Comparison of ENCODE assay signal across 18 mouse cellular contexts in genomic region chr8:120698426-120698825, GRCm38 (mm10). TPM values are rescaled to one million over a fixed set of nuclear protein-coding genes. Genes with fewer than 3 reads are reported as not detected.
A peak's percentile ranks its signal among the peaks of the same experiment; 100 is the strongest.
DNase-seq lines count a peak whose midpoint lies in the region; ATAC-seq and TF ChIP-seq lines count a peak whose summit lies in the region.
"Had no signal": no experiment of that assay in that cellular context is flagged by ENCODE, and none has a peak within 500 bp of the region (broad histone marks: within the 10 kb centered on the region; RNA-seq: fewer than 3 reads in every experiment).

No protein-coding gene starts in this region.

- H3K4me3 ChIP-seq in heart, embryonic 15.5 days: no peak overlapping the region
- H3K4me3 ChIP-seq in kidney, postnatal 0 days (replicated peaks; ENCODE audit: low read depth, low read length): no peak overlapping the region
- no peak overlapping the region for H3K4me3 ChIP-seq in intestine, embryonic 15.5 days (replicated peaks)
- H3K4me3 ChIP-seq: erythroblast, embryonic 14.5 days; megakaryocyte, embryonic 14.5 days had no signal

- intact Hi-C loops in heart, postnatal 14 days (cut with DNase I): loop anchor here (5.0 kb wide), 1 partner anchor 39 kb away; the partner anchor contains the start of gene Irf8

- peaks cover 38% of the 10 kb centered on the region for H3K4me1 ChIP-seq in heart, embryonic 15.5 days (replicated peaks)
- H3K4me1 ChIP-seq in kidney, postnatal 0 days (replicated peaks; ENCODE audit: insufficient read depth, low read length): peaks cover 13% of the 10 kb centered on the region; the same call in 1 of the 2 replicates
- H3K4me1 ChIP-seq in intestine, embryonic 15.5 days (replicated peaks): peaks cover 41% of the 10 kb centered on the region

- no peaks in the 10 kb centered on the region for H3K36me3 ChIP-seq in heart, embryonic 15.5 days
- H3K36me3 ChIP-seq in kidney, postnatal 0 days (ENCODE audit: insufficient read depth, low read length): no peaks in the 10 kb centered on the region
- H3K36me3 ChIP-seq in intestine, embryonic 15.5 days: no peaks in the 10 kb centered on the region

- no peak overlapping the region for H3K4me2 ChIP-seq in heart, embryonic 15.5 days
- no peak overlapping the region for H3K4me2 ChIP-seq in kidney, postnatal 0 days (ENCODE audit: low read length)
- no peak overlapping the region for H3K4me2 ChIP-seq in intestine, embryonic 15.5 days (replicated peaks)
- H3K4me2 ChIP-seq: liver, embryonic 11.5 days had no signal

- H3K9me3 ChIP-seq in heart, embryonic 15.5 days (replicated peaks): no peaks in the 10 kb centered on the region
- no peaks in the 10 kb centered on the region for H3K9me3 ChIP-seq in kidney, postnatal 0 days (replicated peaks; ENCODE audit: low read length)
- no peaks in the 10 kb centered on the region for H3K9me3 ChIP-seq in intestine, embryonic 15.5 days

- ATAC-seq in heart, embryonic 15.5 days (replicated peaks; ENCODE audit: insufficient number of reproducible peaks, insufficient read depth, low FRiP score, low read depth): no peak
- ATAC-seq in kidney, postnatal 0 days (replicated peaks; ENCODE audit: low FRiP score, low read depth): no peak
- ATAC-seq in intestine, embryonic 15.5 days: no peak
- ATAC-seq: forebrain, embryonic 14.5 days; hindbrain, embryonic 16.5 days had no signal

- H3K27me3 ChIP-seq in heart, embryonic 15.5 days: no peaks in the 10 kb centered on the region
- H3K27me3 ChIP-seq in kidney, postnatal 0 days (ENCODE audit: insufficient read depth, low read length): no peaks in the 10 kb centered on the region
- H3K27me3 ChIP-seq in intestine, embryonic 15.5 days (replicated peaks): no peaks in the 10 kb centered on the region

- TF ChIP-seq CTCF in kidney, postnatal 0 days (IDR thresholded peaks at IDR 0.05; ENCODE audit: low read depth): no peak

- peak overlapping the region; percentile 71 for H3K27ac ChIP-seq in heart, embryonic 15.5 days
- peak overlapping the region; percentile 66 for H3K27ac ChIP-seq in kidney, postnatal 0 days
- peak overlapping the region; percentile 61 for H3K27ac ChIP-seq in intestine, embryonic 15.5 days

- 70% methylated on average over 7 of the region's 7 CpGs for WGBS in heart, embryonic 15.5 days
- WGBS in kidney, postnatal 0 days: 69% methylated on average over 7 of the region's 7 CpGs
- 46% methylated on average over 7 of the region's 7 CpGs for WGBS in intestine, embryonic 15.5 days

- H3K9ac ChIP-seq in heart, embryonic 15.5 days: no peak overlapping the region
- H3K9ac ChIP-seq in kidney, postnatal 0 days (ENCODE audit: low read depth, low read length): no peak overlapping the region
- H3K9ac ChIP-seq in intestine, embryonic 15.5 days: no peak overlapping the region

- DNase-seq in heart, postnatal 14 days: no peak
- no peak for DNase-seq in kidney, postnatal 0 days (ENCODE audit: low spot score)
- DNase-seq in kidney, adult 11 months: no peak
- DNase-seq in lung, postnatal 36 days: peak; percentile 30
- DNase-seq in retina, postnatal 1 day: no peak
- no peak for DNase-seq in embryo, embryonic 10.5 days (ENCODE audit: low spot score)
- DNase-seq: adrenal gland, adult 8-10 months; cerebellum, adult 18-20 months; cerebellum, postnatal 36 days; gastrocnemius, postnatal 25 days had no signal

RNA-seq across cellular contexts. Expression of gene Emc8, which starts 30.1 kb away (rescaled TPM):
- 144 and 163 TPM in 2 replicates for polyA plus RNA-seq in heart, embryonic 15.5 days (2015; fragmentation: Nextera tagmentation; extraction: Ambion mirVana)
- total RNA-seq in heart, postnatal 14 days (2021): 10 to 100 TPM; 47.7 to 58.4 TPM
- polyA plus RNA-seq in kidney, postnatal 0 days (2015; fragmentation: Nextera tagmentation; extraction: Ambion mirVana): 210 and 213 TPM in 2 replicates
- 235 and 246 TPM in 2 replicates for polyA plus RNA-seq in intestine, embryonic 15.5 days (2015; fragmentation: Nextera tagmentation; extraction: Ambion mirVana)

RNA-seq across cellular contexts. Expression of gene Cox4i1, which starts 30.4 kb away (rescaled TPM):
- 1,832 and 2,366 TPM in 2 replicates for polyA plus RNA-seq in heart, embryonic 15.5 days (2015; fragmentation: Nextera tagmentation; extraction: Ambion mirVana)
- total RNA-seq in heart, postnatal 14 days (2021): 1,000 to 10,000 TPM; 4,230 to 4,270 TPM
- 2,057 and 2,086 TPM in 2 replicates for polyA plus RNA-seq in kidney, postnatal 0 days (2015; fragmentation: Nextera tagmentation; extraction: Ambion mirVana)
- polyA plus RNA-seq in intestine, embryonic 15.5 days (2015; fragmentation: Nextera tagmentation; extraction: Ambion mirVana): 1,472 and 1,529 TPM in 2 replicates

RNA-seq across cellular contexts. Expression of gene Gm27021, which starts 30.5 kb away (rescaled TPM):
- 2.1 and 2.5 TPM in 2 replicates for polyA plus RNA-seq in heart, embryonic 15.5 days (2015; fragmentation: Nextera tagmentation; extraction: Ambion mirVana)
- total RNA-seq in heart, postnatal 14 days (2021): not detected
- 3.2 and 4.0 TPM in 2 replicates for polyA plus RNA-seq in kidney, postnatal 0 days (2015; fragmentation: Nextera tagmentation; extraction: Ambion mirVana)
- 2.0 and 2.2 TPM in 2 replicates for polyA plus RNA-seq in intestine, embryonic 15.5 days (2015; fragmentation: Nextera tagmentation; extraction: Ambion mirVana)
- total RNA-seq: gastrocnemius, postnatal 25 days; heart, postnatal 25 days had no signal

RNA-seq across cellular contexts. Expression of gene Irf8, which starts 37.7 kb away (rescaled TPM):
- polyA plus RNA-seq in heart, embryonic 15.5 days (2015; fragmentation: Nextera tagmentation; extraction: Ambion mirVana): 12.6 and 18.9 TPM in 2 replicates
- total RNA-seq in heart, postnatal 14 days (2021): 1 to 10 TPM; 3.9 to 4.3 TPM
- polyA plus RNA-seq in kidney, postnatal 0 days (2015; fragmentation: Nextera tagmentation; extraction: Ambion mirVana): 15.7 TPM in 2 replicates
- 41.9 and 46.6 TPM in 2 replicates for polyA plus RNA-seq in intestine, embryonic 15.5 days (2015; fragmentation: Nextera tagmentation; extraction: Ambion mirVana)

RNA-seq across cellular contexts. Expression of gene 1190005I06Rik, which starts 51.0 kb away (rescaled TPM):
- polyA plus RNA-seq in heart, embryonic 15.5 days (2015; fragmentation: Nextera tagmentation; extraction: Ambion mirVana): 3.0 and 4.4 TPM in 2 replicates
- total RNA-seq in heart, postnatal 14 days (2021): 1 to 10 TPM; 3.7 to 4.0 TPM
- 2.2 and 2.6 TPM in 2 replicates for polyA plus RNA-seq in kidney, postnatal 0 days (2015; fragmentation: Nextera tagmentation; extraction: Ambion mirVana)
- 1.3 and 2.5 TPM in 2 replicates for polyA plus RNA-seq in intestine, embryonic 15.5 days (2015; fragmentation: Nextera tagmentation; extraction: Ambion mirVana)
